Mouse (Mus musculus) intestine, embryonic 15.5 days (tissue): ENCODE measurements around the gene Olfr519. TPM values are rescaled to one million over a fixed set of nuclear protein-coding genes. Genes with fewer than 3 reads are reported as not detected.

ENCODE experiments used
- ATAC-seq: fragments of 200-750 bp; cut with Nextera tagmentation; 2 replicates; pipeline ENCODE4 v1.8.0; 2017; ENCODE audit warnings: moderate TSS enrichment, moderate library complexity
- H3K27ac ChIP-seq: fragments of 300-500 bp; sonication (generic); 2 replicates; pipeline ENCODE4 v1.5.1; 2015; ENCODE audit warnings: mild to moderate bottlenecking, inconsistent platforms
- H3K27me3 ChIP-seq: fragments of 300-500 bp; sonication (generic); replicated peaks from 2 replicates; pipeline ENCODE4 v1.6.1; 2015; ENCODE audit warnings: inconsistent platforms
- H3K36me3 ChIP-seq: fragments of 300-500 bp; sonication (generic); 2 replicates; pipeline ENCODE4 v1.6.1; 2015; ENCODE audit warnings: inconsistent platforms
- H3K4me1 ChIP-seq: fragments of 300-500 bp; sonication (generic); replicated peaks from 2 replicates; pipeline ENCODE4 v1.6.1; 2015; ENCODE audit warnings: inconsistent platforms
- H3K4me2 ChIP-seq: fragments of 300-500 bp; sonication (generic); replicated peaks from 2 replicates; pipeline ENCODE4 v1.6.1; 2015; ENCODE audit warnings: mild to moderate bottlenecking, inconsistent platforms
- H3K4me3 ChIP-seq: fragments of 300-500 bp; sonication (generic); replicated peaks from 2 replicates; pipeline ENCODE4 v1.5.1; 2015; ENCODE audit warnings: inconsistent platforms
- H3K9ac ChIP-seq: fragments of 300-500 bp; sonication (generic); 2 replicates; pipeline ENCODE4 v1.6.1; 2015; ENCODE audit warnings: inconsistent platforms
- H3K9me3 ChIP-seq: fragments of 300-500 bp; sonication (generic); 2 replicates; pipeline ENCODE4 v1.6.1; 2016; ENCODE audit warnings: inconsistent platforms
- WGBS: fragments of 180-500 bp; shearing (Covaris S2); methylation state at CpG from one replicate; pipeline ENCODE4 v1.1.7; 2015; 5-methylcytosine and 5-hydroxymethylcytosine counted together
- polyA plus RNA-seq: library from polyadenylated mRNA; unstranded; fragments of >200 nt; fragmentation: Nextera tagmentation; extraction: Ambion mirVana; gene quantifications from 2 replicates; pipeline ENCODE4 v1.2.1, GENCODE M21; 2015

The Olfr519 gene
- polyA plus RNA-seq, 1 experiment from 2014 or later = not detected

DNA sequence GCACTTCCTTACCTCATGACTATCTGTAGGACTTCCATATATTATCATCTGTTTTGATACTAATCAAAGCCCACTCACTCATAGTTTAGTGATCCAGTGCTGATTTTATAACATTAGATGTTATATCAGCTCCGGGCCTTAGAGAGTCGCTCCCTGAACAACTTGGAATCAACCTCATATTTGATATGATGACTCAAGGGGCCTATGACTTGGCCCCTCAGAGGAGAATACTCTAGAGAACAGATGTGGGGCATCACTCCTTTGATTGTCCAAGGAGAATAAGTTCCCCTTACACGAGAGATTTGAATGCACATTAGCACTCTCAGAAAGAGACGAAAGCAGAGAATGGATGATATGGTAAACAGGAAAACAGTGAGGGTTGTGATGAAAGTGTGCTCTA is 9.3 kb downstream of the Olfr519 start, which contains the start of gene Olfr518:
Gene Olfr518, minus strand, starts transcription at position 101 of the 400 bp plus-strand sequence.
- Histone ChIP-seq H3K4me2 (no peak within 1 kb of the TSS), H3K4me1 (no peaks in the 10 kb centered on the region), H3K27me3 (no peaks in the 10 kb centered on the region), H3K4me3 (no peak within 1 kb of the TSS), H3K9me3 (no peaks in the 10 kb centered on the region), H3K36me3 (no peaks in the 10 kb centered on the region), H3K27ac (no peak within 1 kb of the TSS), H3K9ac (no peak within 1 kb of the TSS)
- no peak for ATAC-seq
- 76% methylated on average over 4 of the region's 4 CpGs for WGBS

DNA sequence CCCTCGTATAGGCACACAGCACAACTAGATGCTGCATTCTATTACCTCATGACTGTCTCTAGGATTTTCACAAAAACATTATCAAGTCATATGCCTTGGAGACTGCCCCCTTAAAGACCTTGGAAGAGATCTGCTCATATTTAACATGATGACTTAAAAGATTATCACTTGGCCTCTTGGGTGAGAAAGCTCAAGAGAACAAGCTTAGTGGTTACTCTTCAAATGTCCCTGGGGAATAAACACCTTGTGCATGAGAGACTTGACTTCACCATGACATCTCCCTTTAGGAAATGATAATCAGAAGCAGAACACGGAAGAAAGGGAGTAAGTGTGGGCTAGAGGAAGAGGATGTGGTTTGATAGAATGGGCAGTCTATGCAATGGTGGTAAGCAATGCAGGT is 21.9 kb downstream of the Olfr519 start, which contains the start of gene Olfr517:
Gene Olfr517, minus strand, starts transcription at position 101 of the 400 bp plus-strand sequence.
- Histone ChIP-seq H3K4me2 (no peak within 1 kb of the TSS), H3K9ac (no peak within 1 kb of the TSS), H3K4me1 (no peaks in the 10 kb centered on the region), H3K27me3 (no peaks in the 10 kb centered on the region), H3K36me3 (no peaks in the 10 kb centered on the region), H3K4me3 (no peak within 1 kb of the TSS), H3K27ac (no peak within 1 kb of the TSS), H3K9me3 (no peaks in the 10 kb centered on the region)
- 66% methylated on average over 2 of the region's 2 CpGs for WGBS
- no peak for ATAC-seq

DNA sequence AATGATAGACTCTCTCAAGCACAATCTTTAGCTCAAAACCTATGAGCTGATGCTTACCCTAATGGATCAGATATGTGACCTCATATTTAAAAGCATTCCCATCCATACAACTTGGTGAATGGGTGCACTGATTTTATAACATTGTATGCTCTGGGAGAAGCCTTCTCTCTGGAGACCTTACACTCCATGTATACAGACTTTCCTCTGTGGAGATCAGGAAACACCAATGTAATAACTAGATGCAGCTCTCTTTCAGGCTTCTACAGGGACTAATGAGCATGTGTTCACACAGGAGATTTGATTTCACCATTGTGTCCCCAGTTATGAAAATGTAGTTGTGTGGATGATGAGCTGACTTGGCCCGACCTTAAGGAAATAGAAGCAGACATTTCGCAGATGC is 43.8 kb downstream of the Olfr519 start, which contains the start of gene Olfr516:
Gene Olfr516, minus strand, starts transcription at position 101 of the 400 bp plus-strand sequence.
- no peak for ATAC-seq
- Histone ChIP-seq H3K4me2 (no peak within 1 kb of the TSS), H3K9ac (no peak within 1 kb of the TSS), H3K4me1 (no peaks in the 10 kb centered on the region), H3K4me3 (no peak within 1 kb of the TSS), H3K27me3 (no peaks in the 10 kb centered on the region), H3K36me3 (no peaks in the 10 kb centered on the region), H3K9me3 (no peaks in the 10 kb centered on the region), H3K27ac (no peak within 1 kb of the TSS)
- 90% methylated on average over 2 of the region's 2 CpGs for WGBS

Other genes with a start within 250 kb of the Olfr519 start
- gene Olfr509, start 242.5 kb downstream of the Olfr519 start, polyA plus RNA-seq = not detected in 2 replicates
- gene Olfr510, start 228.0 kb downstream of the Olfr519 start, polyA plus RNA-seq = not detected in 2 replicates
- gene Olfr512, start 181.1 kb downstream of the Olfr519 start, polyA plus RNA-seq = not detected in 2 replicates
- gene Olfr513, start 143.4 kb downstream of the Olfr519 start, polyA plus RNA-seq = not detected in 2 replicates
- gene Olfr514, start 68.4 kb downstream of the Olfr519 start, polyA plus RNA-seq = not detected in 2 replicates
- gene Olfr516, start 43.9 kb downstream of the Olfr519 start, polyA plus RNA-seq = not detected in 2 replicates
- gene Olfr517, start 22.0 kb downstream of the Olfr519 start, polyA plus RNA-seq = not detected in 2 replicates
- not detected in 2 replicates for gene Olfr518, start 9.4 kb downstream of the Olfr519 start, polyA plus RNA-seq
- gene Nlrp10, start 35.8 kb upstream of the Olfr519 start, polyA plus RNA-seq = 0.08 TPM in 2 replicates
- 76.7 and 85.0 TPM in 2 replicates for gene Eif3f, start 40.0 kb upstream of the Olfr519 start, polyA plus RNA-seq
- gene Tub, start 55.9 kb upstream of the Olfr519 start, polyA plus RNA-seq = 3.0 TPM in 2 replicates
- 2.0 and 2.9 TPM in 2 replicates for gene Ric3, start 188.9 kb upstream of the Olfr519 start, polyA plus RNA-seq